Mouse (Mus musculus) kidney, adult 2 months (tissue): ENCODE measurements around the gene Cirbp. TPM values are rescaled to one million over a fixed set of nuclear protein-coding genes. Genes with fewer than 3 reads are reported as not detected.

ENCODE experiments used
- DNase-seq: peaks from one replicate; pipeline ENCODE4 v3.0.0; 2021
- H3K27ac ChIP-seq: fragments of 200-500 bp; 2 replicates; pipeline ENCODE4 v1.5.1; 2012; ENCODE audit warnings: low read depth, low read length, control low read depth, inconsistent platforms; ENCODE audit not compliant: insufficient read depth
- H3K27me3 ChIP-seq: fragments of 200-500 bp; replicated peaks from 2 replicates; pipeline ENCODE4 v1.6.1; 2012; ENCODE audit warnings: mild to moderate bottlenecking, moderate library complexity, low read length, inconsistent platforms; ENCODE audit not compliant: control insufficient read depth, insufficient read depth
- H3K36me3 ChIP-seq: fragments of 200-500 bp; 2 replicates; pipeline ENCODE4 v1.6.1; 2012; ENCODE audit warnings: mild to moderate bottlenecking, moderate library complexity, low read length, inconsistent platforms; ENCODE audit not compliant: control insufficient read depth, insufficient read depth
- H3K4me1 ChIP-seq: fragments of 200-500 bp; 2 replicates; pipeline ENCODE4 v1.6.1; 2011; ENCODE audit warnings: low read length; ENCODE audit not compliant: control insufficient read depth, insufficient read depth
- H3K4me3 ChIP-seq: fragments of 200-500 bp; 2 replicates; pipeline ENCODE4 v1.5.1; 2011; ENCODE audit warnings: mild to moderate bottlenecking, low read depth, low read length, control low read depth; ENCODE audit not compliant: insufficient read depth
- CTCF ChIP-seq: fragments of 200-500 bp; conservative IDR thresholded peaks from 2 replicates; pipeline ENCODE4 v1.5.1; 2011; ENCODE audit warnings: low read depth, mild to moderate bottlenecking, control low read depth, low read length, moderate library complexity, mixed read lengths; ENCODE audit not compliant: insufficient read depth, insufficient read length
- POLR2A ChIP-seq: fragments of 200-500 bp; IDR thresholded peaks from one replicate; pipeline ENCODE4 v1.6.1; 2011; ENCODE audit warnings: low read depth, low read length, control low read depth
- WGBS: fragments of 180-500 bp; shearing (Covaris S2); methylation state at CpG from one replicate; pipeline ENCODE4 v1.1.7; 2018; 5-methylcytosine and 5-hydroxymethylcytosine counted together
- polyA plus RNA-seq: library from polyadenylated mRNA; depleted of rRNA; stranded (reverse); fragments of >200 nt; gene quantifications from 2 replicates; pipeline ENCODE4 v1.2.3, GENCODE M21; 2012

Cirbp gene
- polyA plus RNA-seq, 1 experiment = 86.7 TPM

DNA sequence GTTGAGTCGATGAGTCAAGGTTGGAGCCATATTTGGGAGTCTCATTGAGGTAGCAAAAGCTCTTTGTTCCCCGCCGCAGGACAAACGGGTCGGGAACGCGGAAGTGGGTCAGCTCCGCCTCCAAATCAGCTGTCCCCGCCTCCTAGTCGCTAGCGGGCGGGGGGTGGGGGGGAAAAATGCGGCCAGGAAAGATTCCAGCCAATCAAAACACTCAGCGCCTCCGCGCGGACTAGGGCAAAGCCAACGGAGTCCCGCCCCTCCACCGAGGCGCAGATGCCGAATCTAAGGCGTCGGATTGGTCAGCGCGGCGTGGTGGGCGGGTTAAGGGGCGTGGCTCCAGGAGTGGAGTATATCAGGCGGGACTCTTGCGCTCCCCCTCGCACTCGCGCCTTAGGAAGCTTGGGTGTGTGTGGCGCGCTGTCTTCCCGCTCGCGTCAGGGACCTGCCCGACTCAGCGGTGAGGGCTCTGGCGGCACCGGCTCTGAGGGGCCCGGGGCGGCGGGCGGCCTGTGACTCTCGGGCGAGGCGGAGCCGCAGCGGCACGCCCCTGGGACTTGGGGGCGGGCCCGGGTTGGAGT, 1.8 kb downstream of the Cirbp start:
- under 1% methylated on average over 55 of the region's 55 CpGs for WGBS
- H3K4me1 ChIP-seq = peaks cover 4% of the 10 kb centered on the region
- TF ChIP-seq CTCF (no peak), POLR2A (peak; percentile 94)

DNA sequence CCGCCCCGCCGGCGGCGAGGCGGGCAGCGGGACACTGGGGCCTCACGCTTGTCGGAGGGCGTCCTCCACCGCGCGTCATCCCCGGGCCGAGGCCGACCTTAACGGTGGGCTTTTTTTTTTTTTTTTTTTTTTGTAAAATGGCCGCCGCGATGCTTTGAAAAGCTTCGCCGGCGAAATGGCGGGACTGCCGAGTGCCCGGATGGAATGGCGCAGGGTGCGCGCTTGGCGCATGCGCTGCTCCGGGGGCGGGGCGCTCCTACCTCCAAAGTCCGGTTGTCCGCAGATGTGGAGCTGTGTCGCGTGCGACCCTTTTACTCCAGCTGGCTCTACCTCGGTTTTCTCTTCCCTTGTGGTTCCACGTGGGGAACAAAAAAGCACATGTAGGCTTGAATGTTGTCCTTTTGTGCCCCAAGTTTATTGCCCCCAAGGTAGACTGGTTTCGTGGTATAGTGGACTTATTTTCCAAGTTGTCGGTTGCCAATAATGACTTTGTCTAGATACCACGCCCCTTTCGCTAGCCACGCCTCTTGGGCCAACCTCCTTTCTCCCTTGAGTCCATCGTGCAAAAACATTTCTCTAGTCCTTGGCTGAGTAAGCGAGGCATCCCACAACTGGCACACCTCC, 2.4 kb downstream of the Cirbp start:
- H3K4me3 ChIP-seq = peak overlapping the region; percentile 81
- TF ChIP-seq CTCF (no peak), POLR2A (no peak)
- H3K27ac ChIP-seq = peak overlapping the region; percentile 94
- WGBS = under 1% methylated on average over 48 of the region's 48 CpGs
- DNase-seq = peak; percentile 97
- H3K36me3 ChIP-seq = peaks cover 4% of the 10 kb centered on the region; the same call in 1 of the 2 replicates
- H3K27me3 ChIP-seq = no peaks in the 10 kb centered on the region
- H3K4me1 ChIP-seq = peaks cover 4% of the 10 kb centered on the region

More for the DNA sequence above, 1.8 kb downstream of the Cirbp start:
- H3K4me3 ChIP-seq = peak overlapping the region; percentile 81
- peak; percentile 99 for DNase-seq
- H3K27ac ChIP-seq = peak overlapping the region; percentile 94
- H3K36me3 ChIP-seq = peaks cover 4% of the 10 kb centered on the region; the same call in 1 of the 2 replicates
- no peaks in the 10 kb centered on the region for H3K27me3 ChIP-seq

DNA sequence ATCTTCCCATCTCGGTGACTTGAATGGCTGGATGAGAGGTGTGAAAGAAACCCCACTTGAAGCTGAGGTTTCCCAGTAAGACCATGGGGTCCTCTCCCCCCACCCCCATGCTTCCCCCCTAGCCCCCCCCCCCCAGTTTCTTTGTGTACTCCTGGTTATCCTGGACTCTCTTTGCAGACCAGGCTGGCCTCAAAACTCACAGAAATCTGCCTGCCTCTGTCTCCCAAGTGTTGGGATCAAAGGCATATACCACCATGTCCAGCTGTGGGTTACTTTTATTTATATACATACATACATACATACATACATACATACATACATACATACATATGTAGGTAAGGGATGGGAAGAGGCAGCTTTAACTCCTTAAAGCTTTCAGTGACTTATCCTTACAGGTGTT, 3.3 kb downstream of the Cirbp start:
- H3K4me3 ChIP-seq = no peak overlapping the region
- TF ChIP-seq POLR2A = no peak
- no peak for TF ChIP-seq CTCF

DNA sequence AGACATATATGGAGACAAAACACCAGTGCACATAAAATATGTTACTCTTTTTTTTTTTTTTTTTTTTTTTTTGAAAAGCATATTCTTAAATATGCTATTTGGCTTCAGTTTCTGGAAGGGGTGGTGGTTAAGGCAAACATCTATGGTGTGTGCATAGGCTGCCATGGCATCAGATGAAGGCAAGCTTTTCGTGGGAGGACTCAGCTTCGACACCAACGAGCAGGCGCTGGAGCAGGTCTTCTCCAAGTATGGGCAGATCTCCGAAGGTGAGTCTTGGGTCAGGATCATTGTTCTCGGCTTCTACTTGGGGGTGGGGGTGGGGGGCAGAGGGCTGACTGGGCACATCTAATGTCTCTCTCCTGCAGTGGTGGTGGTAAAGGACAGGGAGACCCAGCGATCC, 3.9 kb downstream of the Cirbp start:
- no peak for DNase-seq
- TF ChIP-seq CTCF = no peak
- no peaks in the 10 kb centered on the region for H3K27me3 ChIP-seq
- no peaks in the 10 kb centered on the region; the same call in 1 of the 2 replicates for H3K4me1 ChIP-seq
- 74% methylated on average over 7 of the region's 7 CpGs for WGBS
- H3K4me3 ChIP-seq = no peak overlapping the region
- H3K36me3 ChIP-seq = peaks cover 4% of the 10 kb centered on the region; the same call in 1 of the 2 replicates
- H3K27ac ChIP-seq = no peak overlapping the region

More for the DNA sequence above, 3.3 kb downstream of the Cirbp start:
- Histone ChIP-seq H3K27me3 (no peaks in the 10 kb centered on the region), H3K4me1 (peaks cover 3% of the 10 kb centered on the region), H3K27ac (no peak overlapping the region), H3K36me3 (peaks cover 4% of the 10 kb centered on the region; the same call in 1 of the 2 replicates)
- WGBS = 44% methylated on average over 1 of the region's 1 CpGs
- DNase-seq = no peak

DNA sequence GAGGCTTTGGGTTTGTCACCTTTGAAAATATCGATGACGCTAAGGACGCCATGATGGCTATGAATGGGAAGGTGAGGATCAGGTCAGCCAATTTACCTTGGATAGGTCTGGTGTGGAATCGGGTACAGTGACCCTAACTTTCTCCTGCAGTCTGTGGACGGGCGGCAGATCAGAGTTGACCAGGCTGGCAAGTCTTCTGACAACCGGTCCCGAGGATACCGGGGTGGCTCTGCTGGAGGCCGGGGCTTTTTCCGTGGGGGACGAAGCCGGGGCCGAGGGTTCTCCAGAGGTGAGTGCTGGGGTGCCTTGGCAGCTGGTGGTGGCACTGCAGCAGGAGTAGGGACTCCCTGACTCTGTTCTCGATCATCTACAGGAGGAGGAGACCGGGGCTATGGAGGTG, 4.3 kb downstream of the Cirbp start:
- Histone ChIP-seq H3K4me3 (no peak overlapping the region), H3K27me3 (no peaks in the 10 kb centered on the region), H3K4me1 (no peaks in the 10 kb centered on the region; the same call in 1 of the 2 replicates), H3K27ac (no peak overlapping the region), H3K36me3 (peaks cover 4% of the 10 kb centered on the region; the same call in 1 of the 2 replicates)
- WGBS = 91% methylated on average over 16 of the region's 16 CpGs
- no peak for DNase-seq
- no peak for TF ChIP-seq POLR2A

DNA sequence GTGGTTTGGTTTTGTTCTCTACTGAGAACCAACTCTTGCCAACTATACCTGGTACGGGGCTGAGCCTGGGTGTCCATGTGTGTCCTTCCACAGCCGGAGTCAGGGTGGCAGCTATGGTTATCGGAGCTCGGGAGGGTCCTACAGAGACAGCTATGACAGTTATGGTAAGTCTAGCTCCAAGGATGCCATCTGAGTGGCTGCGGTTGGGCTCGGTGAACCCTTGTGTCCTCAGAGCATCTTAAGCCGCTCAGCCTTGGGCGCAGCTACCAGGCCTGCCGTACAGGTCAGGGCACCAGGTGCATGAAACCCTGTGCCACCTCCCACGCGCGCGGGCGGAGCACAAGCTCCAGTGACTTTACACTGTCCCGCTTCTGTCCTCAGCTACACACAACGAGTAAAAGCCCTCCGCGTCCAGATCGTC, 4.8 kb downstream of the Cirbp start:
- Histone ChIP-seq H3K4me3 (no peak overlapping the region), H3K4me1 (no peaks in the 10 kb centered on the region; the same call in 1 of the 2 replicates), H3K36me3 (peaks cover 4% of the 10 kb centered on the region; the same call in 1 of the 2 replicates), H3K27ac (no peak overlapping the region), H3K27me3 (no peaks in the 10 kb centered on the region)
- DNase-seq = no peak
- 71% methylated on average over 19 of the region's 19 CpGs for WGBS
- TF ChIP-seq CTCF (no peak), POLR2A (no peak)

DNA sequence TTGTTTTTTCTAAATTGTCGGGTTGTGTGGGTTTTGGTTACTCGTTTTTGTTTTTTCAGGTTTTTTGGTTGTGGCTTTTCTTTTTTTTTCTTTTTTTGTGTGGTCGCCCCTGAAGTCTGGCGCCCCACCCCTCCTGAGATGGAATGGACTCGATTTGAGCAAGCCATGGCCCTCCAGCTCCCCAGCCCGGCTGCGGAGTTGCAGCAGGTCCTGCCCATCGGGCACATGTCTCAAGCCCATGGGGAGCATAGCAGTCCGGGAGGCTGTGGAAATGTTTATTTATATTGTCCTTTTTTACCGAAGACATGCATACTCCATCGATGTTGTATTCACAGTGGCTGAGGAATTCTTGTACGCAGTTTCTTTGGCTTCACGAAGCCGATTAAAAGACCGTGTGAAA, 5.5 kb downstream of the Cirbp start:
- Histone ChIP-seq H3K36me3 (peaks cover 4% of the 10 kb centered on the region; the same call in 1 of the 2 replicates), H3K27me3 (no peaks in the 10 kb centered on the region), H3K27ac (no peak overlapping the region), H3K4me1 (no peaks in the 10 kb centered on the region; the same call in 1 of the 2 replicates), H3K4me3 (no peak overlapping the region)
- WGBS = 85% methylated on average over 15 of the region's 15 CpGs
- no peak for DNase-seq
- TF ChIP-seq POLR2A (no peak), CTCF (no peak)
